Mouse (Mus musculus) liver, embryonic 12.5 days (tissue): ENCODE measurements around the gene Cfb. TPM values are rescaled to one million over a fixed set of nuclear protein-coding genes. Genes with fewer than 3 reads are reported as not detected.
"Not testable (repeated sequence)": the region's sequence is repeated elsewhere in the genome, so short reads cannot be mapped to it uniquely, and the experiment has no call there.

Source experiments
- ATAC-seq: fragments of 200-750 bp; cut with Nextera tagmentation; 2 replicates; pipeline ENCODE4 v1.8.0; 2017; ENCODE audit warnings: moderate number of reproducible peaks, mild to moderate bottlenecking, moderate library complexity
- H3K27ac ChIP-seq: fragments of 300-500 bp; sonication (generic); 2 replicates; pipeline ENCODE4 v1.5.1; 2016; ENCODE audit warnings: mild to moderate bottlenecking
- H3K27me3 ChIP-seq: fragments of 300-500 bp; sonication (generic); replicated peaks from 2 replicates; pipeline ENCODE4 v1.6.1; 2016; ENCODE audit warnings: mild to moderate bottlenecking, moderate library complexity
- H3K36me3 ChIP-seq: fragments of 300-500 bp; sonication (generic); 2 replicates; pipeline ENCODE4 v1.6.1; 2016; ENCODE audit warnings: mild to moderate bottlenecking, moderate library complexity
- H3K4me1 ChIP-seq: fragments of 300-500 bp; sonication (generic); 2 replicates; pipeline ENCODE4 v1.6.1; 2016
- H3K4me2 ChIP-seq: fragments of 300-500 bp; sonication (generic); 2 replicates; pipeline ENCODE4 v1.6.1; 2016; ENCODE audit warnings: mild to moderate bottlenecking, moderate library complexity
- H3K4me3 ChIP-seq: fragments of 300-500 bp; sonication (generic); 2 replicates; pipeline ENCODE4 v1.5.1; 2016; ENCODE audit warnings: mild to moderate bottlenecking, moderate library complexity
- H3K9ac ChIP-seq: fragments of 300-500 bp; sonication (generic); 2 replicates; pipeline ENCODE4 v1.6.1; 2016; ENCODE audit warnings: mild to moderate bottlenecking, moderate library complexity
- H3K9me3 ChIP-seq: fragments of 300-500 bp; sonication (generic); replicated peaks from 2 replicates; pipeline ENCODE4 v1.6.1; 2016; ENCODE audit warnings: mild to moderate bottlenecking, moderate library complexity
- WGBS: fragments of 180-500 bp; shearing (Covaris S2); methylation state at CpG from one replicate; pipeline ENCODE4 v1.1.7; 2016; ENCODE audit not compliant: insufficient replicate concordance; 5-methylcytosine and 5-hydroxymethylcytosine counted together
- polyA plus RNA-seq: library from polyadenylated mRNA; unstranded; fragments of >200 nt; fragmentation: Nextera tagmentation; extraction: Ambion mirVana; gene quantifications from 2 replicates; pipeline ENCODE4 v1.2.1, GENCODE M21; 2016

Gene Cfb
- polyA plus RNA-seq, 1 experiment from 2014 or later: 85.0 TPM

DNA sequence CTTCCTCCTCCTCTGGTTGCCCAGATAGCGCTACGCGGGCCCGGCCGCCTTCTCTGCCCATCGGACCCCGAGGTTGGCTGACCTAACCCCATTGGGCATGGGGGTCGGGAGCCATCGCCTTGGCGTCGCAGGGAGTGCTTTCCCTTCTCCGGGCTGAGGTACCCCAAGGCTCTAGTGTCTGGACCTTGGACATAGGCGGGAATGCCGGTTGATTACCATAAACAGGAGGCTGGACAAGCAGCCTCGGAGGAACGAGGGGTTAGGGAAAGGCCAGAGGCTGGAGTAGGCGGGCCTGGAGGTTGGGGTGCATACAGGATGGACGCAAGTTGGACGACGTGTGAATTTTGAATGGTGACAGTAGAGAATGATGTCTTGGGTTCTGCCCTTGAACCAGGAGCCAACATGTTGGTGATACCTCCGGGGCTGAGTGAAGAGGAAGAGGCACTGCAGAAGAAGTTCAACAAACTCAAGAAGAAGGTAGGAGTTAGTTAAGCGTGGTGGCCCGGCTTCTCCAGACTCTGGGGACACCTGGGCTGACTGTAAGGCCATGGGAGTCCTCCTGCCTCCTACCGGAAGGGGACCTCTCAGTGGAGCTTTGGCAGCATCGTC, 11.7 kb downstream of the Cfb start:
- H3K27ac ChIP-seq: peak overlapping the region; percentile 82
- H3K9ac ChIP-seq: peak overlapping the region; percentile 89
- H3K27me3 ChIP-seq: no peaks in the 10 kb centered on the region
- ATAC-seq: no peak
- H3K36me3 ChIP-seq: peaks cover 63% of the 10 kb centered on the region
- H3K4me3 ChIP-seq: peak overlapping the region; percentile 91
- H3K4me1 ChIP-seq: peaks cover 28% of the 10 kb centered on the region
- no peaks in the 10 kb centered on the region for H3K9me3 ChIP-seq
- 2% methylated on average over 25 of the region's 25 CpGs for WGBS
- peak overlapping the region; percentile 98 for H3K4me2 ChIP-seq

- WGBS: under 1% methylated on average over 65 of the region's 65 CpGs
- Histone ChIP-seq H3K9me3 (no peaks in the 10 kb centered on the region), H3K4me2 (peak within 1 kb of the TSS; percentile 98), H3K4me1 (peaks cover 28% of the 10 kb centered on the region), H3K27ac (peak within 1 kb of the TSS; percentile 82), H3K9ac (peak within 1 kb of the TSS; percentile 89), H3K4me3 (peak within 1 kb of the TSS; percentile 91), H3K36me3 (peaks cover 63% of the 10 kb centered on the region), H3K27me3 (no peaks in the 10 kb centered on the region)
- ATAC-seq: peak; percentile 95
Measured at GRCm38 (mm10) chr17:34849722-34850516, 12.4 kb downstream of the Cfb start, which contains the start of the genes Skiv2l and Nelfe. Gene Skiv2l, minus strand, starts transcription at chr17:34850210. Gene Nelfe, plus strand, starts transcription at chr17:34850391.

DNA sequence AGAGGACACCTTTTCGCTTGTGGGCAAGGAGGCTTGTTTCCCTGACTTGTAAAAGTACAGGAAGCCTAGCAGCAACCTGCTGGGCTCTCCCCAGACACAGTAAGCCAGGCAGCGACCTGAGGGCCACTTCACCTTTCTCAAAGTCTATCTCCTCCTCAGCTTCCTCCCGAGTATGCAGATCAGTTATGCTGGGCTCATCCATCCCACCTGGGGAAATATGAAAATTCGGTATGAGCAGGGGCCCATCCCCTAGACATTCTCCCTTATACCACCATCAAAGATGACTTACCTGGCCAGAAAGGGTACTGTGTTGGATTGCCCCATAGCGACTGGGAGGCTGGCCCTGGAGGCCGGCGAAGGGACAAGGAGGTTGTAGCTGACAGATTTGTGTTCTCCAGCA, 14.7 kb downstream of the Cfb start:
- no peaks in the 10 kb centered on the region for H3K27me3 ChIP-seq
- no peaks in the 10 kb centered on the region for H3K9me3 ChIP-seq
- WGBS: 87% methylated on average over 7 of the region's 7 CpGs
- ATAC-seq: no peak
- H3K4me2 ChIP-seq: no peak overlapping the region
- peaks cover 28% of the 10 kb centered on the region for H3K4me1 ChIP-seq
- H3K4me3 ChIP-seq: no peak overlapping the region
- H3K27ac ChIP-seq: no peak overlapping the region
- H3K36me3 ChIP-seq: peaks cover 63% of the 10 kb centered on the region
- H3K9ac ChIP-seq: no peak overlapping the region

DNA sequence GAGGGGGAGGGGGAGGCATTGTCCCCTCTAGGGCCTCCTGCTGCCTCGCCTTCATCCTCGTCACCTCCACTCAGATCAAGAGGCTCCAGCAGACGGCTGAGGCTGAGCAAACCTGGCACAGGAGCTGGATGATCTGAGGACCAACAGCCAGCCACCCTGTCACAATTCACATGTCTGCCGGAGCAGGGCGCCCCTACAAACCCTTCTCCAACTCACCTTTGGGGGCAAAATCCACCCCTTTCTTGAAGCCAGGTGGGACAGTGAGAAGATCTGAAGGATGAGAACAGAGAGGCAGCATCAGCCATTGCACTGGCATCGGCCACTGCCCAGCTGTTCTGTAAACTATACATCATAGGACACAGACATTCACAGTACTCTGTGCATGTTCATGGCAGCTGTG, 15.1 kb downstream of the Cfb start:
- ATAC-seq: no peak
- 78% methylated on average over 6 of the region's 6 CpGs for WGBS
- Histone ChIP-seq H3K4me2 (no peak overlapping the region), H3K4me3 (no peak overlapping the region), H3K9me3 (no peaks in the 10 kb centered on the region), H3K27me3 (no peaks in the 10 kb centered on the region), H3K4me1 (peaks cover 27% of the 10 kb centered on the region), H3K27ac (no peak overlapping the region), H3K36me3 (peaks cover 63% of the 10 kb centered on the region), H3K9ac (no peak overlapping the region)

GRCm38 (mm10) chr17:34844884-34845283, 17.4 kb downstream of the Cfb start:
- Histone ChIP-seq H3K36me3 (peaks cover 84% of the 10 kb centered on the region), H3K9ac (no peak overlapping the region), H3K27ac (no peak overlapping the region), H3K27me3 (no peaks in the 10 kb centered on the region), H3K4me3 (no peak overlapping the region), H3K4me1 (peaks cover 32% of the 10 kb centered on the region), H3K4me2 (no peak overlapping the region), H3K9me3 (no peaks in the 10 kb centered on the region)
- 85% methylated on average over 13 of the region's 13 CpGs for WGBS
- no peak for ATAC-seq

- H3K27me3 ChIP-seq: no peaks in the 10 kb centered on the region
- peak overlapping the region; percentile 65 for H3K27ac ChIP-seq
- H3K4me3 ChIP-seq: no peak overlapping the region
- WGBS: 70% methylated on average over 6 of the region's 6 CpGs
- ATAC-seq: peak; percentile 23; the same call in 1 of the 2 replicates
- peaks cover 80% of the 10 kb centered on the region for H3K36me3 ChIP-seq
- H3K4me2 ChIP-seq: peak overlapping the region; percentile 37
- H3K9ac ChIP-seq: peak overlapping the region; percentile 51; the same call in 1 of the 2 replicates
- peaks cover 46% of the 10 kb centered on the region for H3K4me1 ChIP-seq
- no peaks in the 10 kb centered on the region for H3K9me3 ChIP-seq
Measured at GRCm38 (mm10) chr17:34840736-34841307, 21.5 kb downstream of the Cfb start.

DNA sequence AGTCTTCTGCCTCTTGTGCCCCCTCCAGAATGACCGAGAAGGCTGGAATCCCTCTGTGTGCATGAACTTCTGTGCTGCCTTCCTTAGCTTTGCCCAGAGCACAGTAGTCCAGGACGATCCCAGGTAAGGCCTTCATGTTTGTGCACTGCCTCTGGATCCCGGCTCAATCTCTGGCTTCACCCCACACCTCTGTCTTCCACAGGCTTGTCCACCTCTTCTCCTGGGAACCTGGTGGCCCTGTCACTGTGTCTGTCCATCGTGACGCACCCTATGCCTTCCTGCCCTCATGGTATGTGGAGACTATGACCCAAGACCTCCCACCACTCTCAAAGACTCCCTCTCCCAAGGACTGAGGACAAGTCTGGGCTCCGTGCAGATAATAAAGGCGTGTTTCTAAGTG, 23.5 kb downstream of the Cfb start:
- ATAC-seq: no peak
- peak overlapping the region; percentile 76; the same call in 1 of the 2 replicates for H3K4me3 ChIP-seq
- peaks cover 72% of the 10 kb centered on the region for H3K36me3 ChIP-seq
- H3K4me2 ChIP-seq: peak overlapping the region; percentile 97
- WGBS: 86% methylated on average over 7 of the region's 7 CpGs
- H3K4me1 ChIP-seq: peaks cover 53% of the 10 kb centered on the region
- H3K27ac ChIP-seq: no peak overlapping the region; the same call in 1 of the 2 replicates
- H3K27me3 ChIP-seq: no peaks in the 10 kb centered on the region
- peak overlapping the region; percentile 81; the same call in 1 of the 2 replicates for H3K9ac ChIP-seq
- H3K9me3 ChIP-seq: no peaks in the 10 kb centered on the region

DNA sequence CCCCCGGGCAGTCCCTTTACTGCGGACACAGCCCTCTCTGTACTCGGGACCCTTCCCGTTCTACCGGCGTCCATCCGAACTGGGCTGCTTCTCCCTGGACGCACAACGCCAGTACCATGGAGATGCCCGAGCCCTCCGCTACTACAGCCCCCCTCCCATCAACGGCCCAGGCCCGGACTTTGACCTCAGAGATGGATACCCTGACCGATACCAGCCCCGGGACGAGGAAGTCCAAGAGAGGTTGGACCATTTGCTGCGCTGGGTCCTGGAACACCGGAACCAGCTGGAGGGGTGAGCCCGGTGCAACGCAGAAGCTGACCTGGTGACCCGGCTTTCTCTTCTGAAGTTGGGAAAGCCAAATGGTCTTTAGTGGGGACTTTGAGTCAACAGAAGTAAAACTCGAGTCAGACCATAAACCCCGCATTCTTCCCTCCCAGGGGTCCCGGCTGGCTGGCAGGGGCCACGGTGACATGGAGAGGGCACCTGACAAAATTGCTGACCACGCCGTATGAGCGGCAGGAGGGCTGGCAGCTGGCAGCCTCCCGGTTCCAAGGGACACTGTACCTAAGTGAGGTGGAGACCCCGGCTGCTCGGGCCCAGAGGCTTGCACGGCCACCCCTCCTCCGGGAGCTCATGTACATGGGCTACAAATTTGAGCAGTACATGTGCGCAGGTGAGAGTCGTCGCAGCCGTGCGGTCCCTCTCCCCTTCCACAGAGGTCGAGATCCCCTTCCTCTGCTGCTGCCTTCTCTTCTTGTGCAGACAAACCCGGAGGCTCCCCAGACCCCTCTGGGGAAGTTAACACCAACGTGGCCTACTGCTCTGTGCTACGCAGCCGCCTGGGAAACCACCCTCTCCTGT, 24.6 kb downstream of the Cfb start:
- Histone ChIP-seq H3K4me1 (peaks cover 53% of the 10 kb centered on the region), H3K9me3 (no peaks in the 10 kb centered on the region), H3K27me3 (no peaks in the 10 kb centered on the region), H3K27ac (peak overlapping the region; percentile 87), H3K36me3 (peaks cover 72% of the 10 kb centered on the region), H3K4me2 (peak overlapping the region; percentile 97), H3K9ac (peak overlapping the region; percentile 81), H3K4me3 (peak overlapping the region; percentile 76)
- 34% methylated on average over 43 of the region's 43 CpGs for WGBS
- peak; percentile 4; the same call in 1 of the 2 replicates for ATAC-seq

- no peaks in the 10 kb centered on the region for H3K9me3 ChIP-seq
- H3K36me3 ChIP-seq: peaks cover 72% of the 10 kb centered on the region
- H3K27ac ChIP-seq: peak within 1 kb of the TSS; percentile 87
- H3K4me3 ChIP-seq: peak within 1 kb of the TSS; percentile 76
- peak; percentile 92 for ATAC-seq
- peaks cover 50% of the 10 kb centered on the region for H3K4me1 ChIP-seq
- H3K4me2 ChIP-seq: peak within 1 kb of the TSS; percentile 97
- no peaks in the 10 kb centered on the region for H3K27me3 ChIP-seq
- 1% methylated on average over 40 of the region's 40 CpGs for WGBS
- peak within 1 kb of the TSS; percentile 81 for H3K9ac ChIP-seq
Measured at GRCm38 (mm10) chr17:34836856-34837221, 25.5 kb downstream of the Cfb start, which contains the start of the genes Stk19 and Dxo. Gene Stk19, minus strand, starts transcription at chr17:34836945. Gene Dxo, plus strand, starts transcription at chr17:34837019.

DNA sequence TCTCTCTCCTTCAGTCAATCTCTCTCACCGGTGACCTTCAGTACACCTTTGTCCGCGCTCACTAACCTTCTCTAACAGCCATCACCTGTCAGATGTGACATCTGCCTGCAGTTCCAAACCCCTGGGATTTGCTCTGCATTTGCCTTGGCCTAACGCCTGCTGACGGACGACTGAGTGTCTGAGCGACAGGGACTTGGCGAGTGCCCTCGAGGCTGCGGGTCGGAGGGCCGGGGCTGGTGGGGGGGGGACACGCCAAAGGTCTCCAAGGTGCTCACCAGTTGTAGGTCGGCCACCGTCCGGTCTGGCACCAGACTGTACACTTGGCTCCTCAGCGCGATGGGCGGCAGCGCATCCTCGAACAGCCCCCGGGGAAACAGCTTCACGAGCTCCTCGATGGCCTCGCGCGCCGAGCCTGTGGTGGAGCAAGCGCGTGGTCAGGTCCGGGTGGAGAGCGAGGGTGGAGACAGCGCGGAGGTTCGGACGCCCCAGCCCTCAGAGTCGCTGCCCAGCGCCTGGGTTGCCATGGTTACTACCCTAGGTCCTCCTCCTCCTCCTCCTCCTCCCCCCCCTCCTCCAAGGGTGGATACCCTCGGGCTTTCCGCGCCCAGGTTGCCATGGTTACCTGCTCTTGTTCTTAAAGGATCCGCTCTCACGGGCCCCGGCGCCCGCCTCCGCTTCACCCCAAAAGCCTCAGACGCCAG, 26.0 kb downstream of the Cfb start:
- Histone ChIP-seq H3K4me3 (peak overlapping the region; percentile 76), H3K4me2 (peak overlapping the region; percentile 97), H3K4me1 (peaks cover 45% of the 10 kb centered on the region), H3K9me3 (0 out of 2 replicates have a peak, but pooled peaks cover under 1% of the 10 kb centered on the region), H3K27ac (peak overlapping the region; percentile 87), H3K9ac (peak overlapping the region; percentile 69), H3K36me3 (peaks cover 72% of the 10 kb centered on the region), H3K27me3 (no peaks in the 10 kb centered on the region)
- ATAC-seq: peak; percentile 79
- 9% methylated on average over 48 of the region's 48 CpGs for WGBS

DNA sequence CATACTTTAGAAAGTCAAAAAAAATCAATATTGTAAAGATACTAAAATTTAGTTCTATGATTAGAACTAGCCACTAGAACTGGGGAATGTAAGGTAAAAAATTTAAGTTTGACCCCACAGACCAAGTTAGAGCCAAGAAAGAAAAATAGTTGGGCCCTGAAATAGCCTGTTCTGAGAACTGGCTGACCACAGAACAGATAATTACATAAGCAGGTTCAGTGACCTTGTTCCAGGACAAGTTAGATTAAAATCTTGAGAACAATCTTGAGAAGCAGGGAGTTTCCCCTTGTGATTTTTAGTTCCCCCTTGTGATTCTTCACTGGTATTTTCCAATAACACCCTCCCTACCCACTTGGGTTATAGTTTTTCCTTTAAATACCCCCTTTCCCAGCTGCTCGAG, 31.5 kb downstream of the Cfb start:
- not testable (repeated sequence) for H3K4me3 ChIP-seq, H3K4me1 ChIP-seq, ATAC-seq, H3K9ac ChIP-seq, H3K27me3 ChIP-seq, H3K9me3 ChIP-seq, H3K4me2 ChIP-seq, H3K27ac ChIP-seq
- WGBS: 79% methylated on average over 1 of the region's 1 CpGs
- peaks cover 92% of the 10 kb centered on the region for H3K36me3 ChIP-seq
